ENCODE assay signal across 13 mouse cellular contexts in genomic region chr11:54920127-54920972, GRCm38 (mm10). TPM values are rescaled to one million over a fixed set of nuclear protein-coding genes. Genes with fewer than 3 reads are reported as not detected.
A peak's percentile ranks its signal among the peaks of the same experiment; 100 is the strongest.
DNase-seq lines count a peak whose midpoint lies in the region; ATAC-seq and TF ChIP-seq lines count a peak whose summit lies in the region.
"Had no signal": no experiment of that assay in that cellular context is flagged by ENCODE, and none has a peak within 500 bp of the region (broad histone marks: within the 10 kb centered on the region; RNA-seq: fewer than 3 reads in every experiment).

No protein-coding gene starts in this region.

- no peaks in the 10 kb centered on the region for H3K27me3 ChIP-seq in forebrain, embryonic 10.5 days (ENCODE audit: poor library complexity, severe bottlenecking)
- H3K27me3 ChIP-seq in forebrain, embryonic 15.5 days, result no peaks in the 10 kb centered on the region
- no peaks in the 10 kb centered on the region for H3K27me3 ChIP-seq in liver, embryonic 15.5 days
- no peaks in the 10 kb centered on the region for H3K27me3 ChIP-seq in kidney, embryonic 15.5 days
- H3K27me3 ChIP-seq in stomach, postnatal 0 days (ENCODE audit: control insufficient read depth, insufficient read depth, low read length), result no peaks in the 10 kb centered on the region
- H3K27me3 ChIP-seq: embryonic facial prominence, embryonic 13.5 days; midbrain, embryonic 13.5 days; neural tube, embryonic 13.5 days had no signal

- H3K36me3 ChIP-seq in forebrain, embryonic 10.5 days (replicated peaks), result peaks cover 51% of the 10 kb centered on the region
- peaks cover 19% of the 10 kb centered on the region for H3K36me3 ChIP-seq in forebrain, embryonic 15.5 days
- peaks cover 46% of the 10 kb centered on the region for H3K36me3 ChIP-seq in liver, embryonic 15.5 days (replicated peaks)
- H3K36me3 ChIP-seq in kidney, embryonic 15.5 days, result peaks cover 85% of the 10 kb centered on the region
- peaks cover 46% of the 10 kb centered on the region for H3K36me3 ChIP-seq in stomach, postnatal 0 days (ENCODE audit: control insufficient read depth, insufficient read depth, low read length)

- peaks cover 12% of the 10 kb centered on the region for H3K4me1 ChIP-seq in forebrain, embryonic 10.5 days
- H3K4me1 ChIP-seq in forebrain, embryonic 15.5 days, result no peaks in the 10 kb centered on the region
- H3K4me1 ChIP-seq in liver, embryonic 15.5 days (replicated peaks), result peaks cover 16% of the 10 kb centered on the region
- H3K4me1 ChIP-seq in kidney, embryonic 15.5 days, result peaks cover 19% of the 10 kb centered on the region
- no peaks in the 10 kb centered on the region for H3K4me1 ChIP-seq in stomach, postnatal 0 days (replicated peaks; ENCODE audit: control insufficient read depth, insufficient read depth)
- H3K4me1 ChIP-seq: embryonic facial prominence, embryonic 13.5 days; midbrain, embryonic 13.5 days; neural tube, embryonic 13.5 days had no signal

- DNase-seq in forebrain, embryonic 10.5 days (ENCODE audit: extremely low spot score, low spot score), result no peak
- no peak for DNase-seq in liver
- DNase-seq in stomach, postnatal 0 days (ENCODE audit: low spot score), result no peak
- no peak for DNase-seq in adrenal gland, postnatal 25 days
- DNase-seq in lung, adult 18-20 months, result no peak
- DNase-seq: cerebellum, adult 11-12 months had no signal

- H3K4me3 ChIP-seq in forebrain, embryonic 10.5 days, result no peak overlapping the region
- no peak overlapping the region for H3K4me3 ChIP-seq in forebrain, embryonic 15.5 days
- no peak overlapping the region for H3K4me3 ChIP-seq in liver, embryonic 15.5 days (replicated peaks)
- H3K4me3 ChIP-seq in kidney, embryonic 15.5 days (replicated peaks), result no peak overlapping the region
- no peak overlapping the region for H3K4me3 ChIP-seq in stomach, postnatal 0 days (ENCODE audit: low read depth, low read length)
- H3K4me3 ChIP-seq: embryonic facial prominence, embryonic 13.5 days; midbrain, embryonic 13.5 days; neural tube, embryonic 13.5 days had no signal

- H3K27ac ChIP-seq in forebrain, embryonic 10.5 days, result 0 out of 2 replicates have a peak overlapping the region, but pooled peaks have one; percentile 20
- no peak overlapping the region for H3K27ac ChIP-seq in forebrain, embryonic 15.5 days (replicated peaks)
- 0 out of 2 replicates have a peak overlapping the region, but pooled peaks have one; percentile 15 for H3K27ac ChIP-seq in liver, embryonic 15.5 days (replicated peaks)
- no peak overlapping the region for H3K27ac ChIP-seq in kidney, embryonic 15.5 days
- H3K27ac ChIP-seq in stomach, postnatal 0 days (replicated peaks), result 0 out of 2 replicates have a peak overlapping the region, but pooled peaks have one; percentile 18
- H3K27ac ChIP-seq: embryonic facial prominence, embryonic 13.5 days; midbrain, embryonic 13.5 days; neural tube, embryonic 13.5 days had no signal

- 79% methylated on average over 11 of the region's 11 CpGs for WGBS in forebrain, embryonic 10.5 days
- WGBS in forebrain, embryonic 15.5 days, result 83% methylated on average over 11 of the region's 11 CpGs
- 74% methylated on average over 11 of the region's 11 CpGs for WGBS in liver, embryonic 15.5 days (ENCODE audit: insufficient replicate concordance)
- 61% methylated on average over 11 of the region's 11 CpGs for WGBS in kidney, embryonic 15.5 days
- WGBS in stomach, postnatal 0 days, result 58% methylated on average over 11 of the region's 11 CpGs

- no peak for ATAC-seq in forebrain, embryonic 15.5 days (replicated peaks)
- no peak for ATAC-seq in liver, embryonic 15.5 days (ENCODE audit: insufficient read depth)
- ATAC-seq in kidney, embryonic 15.5 days (replicated peaks; ENCODE audit: low FRiP score), result 0 out of 2 replicates have a peak, but pooled peaks have one; percentile 40
- ATAC-seq in stomach, postnatal 0 days (ENCODE audit: low FRiP score, low TSS enrichment), result no peak
- ATAC-seq: forebrain, embryonic 14.5 days; midbrain, embryonic 13.5 days had no signal

- no peak overlapping the region for H3K4me2 ChIP-seq in forebrain, embryonic 15.5 days (replicated peaks)
- H3K4me2 ChIP-seq in liver, embryonic 15.5 days, result peak overlapping the region; percentile 18
- H3K4me2 ChIP-seq in kidney, embryonic 15.5 days, result no peak overlapping the region
- no peak overlapping the region for H3K4me2 ChIP-seq in stomach, postnatal 0 days (replicated peaks; ENCODE audit: low read depth)
- H3K4me2 ChIP-seq: embryonic facial prominence, embryonic 13.5 days; midbrain, embryonic 13.5 days; neural tube, embryonic 13.5 days had no signal

- no peak for TF ChIP-seq EP300 in stomach, postnatal 0 days (optimal IDR thresholded peaks at IDR 0.05)

- no peak for TF ChIP-seq CTCF in stomach, postnatal 0 days (IDR thresholded peaks at IDR 0.05; ENCODE audit: low read depth)

- no peaks in the 10 kb centered on the region for H3K9me3 ChIP-seq in forebrain, embryonic 10.5 days
- H3K9me3 ChIP-seq in forebrain, embryonic 15.5 days, result no peaks in the 10 kb centered on the region
- no peaks in the 10 kb centered on the region for H3K9me3 ChIP-seq in liver, embryonic 15.5 days (replicated peaks)
- no peaks in the 10 kb centered on the region for H3K9me3 ChIP-seq in kidney, embryonic 15.5 days (replicated peaks)
- H3K9me3 ChIP-seq in stomach, postnatal 0 days (ENCODE audit: control insufficient read depth, low read length), result no peaks in the 10 kb centered on the region
- H3K9me3 ChIP-seq: embryonic facial prominence, embryonic 13.5 days; midbrain, embryonic 13.5 days; neural tube, embryonic 13.5 days had no signal

- H3K9ac ChIP-seq in forebrain, embryonic 15.5 days (replicated peaks), result no peak overlapping the region
- no peak overlapping the region for H3K9ac ChIP-seq in liver, embryonic 15.5 days
- no peak overlapping the region for H3K9ac ChIP-seq in kidney, embryonic 15.5 days
- no peak overlapping the region for H3K9ac ChIP-seq in stomach, postnatal 0 days (ENCODE audit: low read length)
- H3K9ac ChIP-seq: embryonic facial prominence, embryonic 13.5 days; midbrain, embryonic 13.5 days; neural tube, embryonic 13.5 days had no signal

RNA-seq across cellular contexts. Expression of gene Gpx3, which starts 18.1 kb away (rescaled TPM):
- 59.5 and 61.2 TPM in 2 replicates for polyA plus RNA-seq in forebrain, embryonic 10.5 days (2016; fragmentation: Nextera tagmentation; extraction: Ambion mirVana)
- polyA plus RNA-seq in forebrain, embryonic 15.5 days (2015; fragmentation: Nextera tagmentation; extraction: Ambion mirVana), result 17.0 and 17.2 TPM in 2 replicates
- 43.1 and 43.3 TPM in 2 replicates for polyA plus RNA-seq in liver, embryonic 15.5 days (2015; fragmentation: Nextera tagmentation; extraction: Ambion mirVana)
- 156 and 157 TPM in 2 replicates for polyA plus RNA-seq in kidney, embryonic 15.5 days (2015; fragmentation: Nextera tagmentation; extraction: Ambion mirVana)
- polyA plus RNA-seq in stomach, postnatal 0 days (2015; fragmentation: Nextera tagmentation; extraction: Ambion mirVana), result 185 and 206 TPM in 2 replicates
- 255 and 328 TPM in 2 replicates for total RNA-seq in adrenal gland, postnatal 25 days (2021)

RNA-seq across cellular contexts. Expression of gene Tnip1, which starts 42.4 kb away (rescaled TPM):
- 8.8 and 10.0 TPM in 2 replicates for polyA plus RNA-seq in forebrain, embryonic 10.5 days (2016; fragmentation: Nextera tagmentation; extraction: Ambion mirVana)
- polyA plus RNA-seq in forebrain, embryonic 15.5 days (2015; fragmentation: Nextera tagmentation; extraction: Ambion mirVana), result 11.3 and 13.2 TPM in 2 replicates
- 6.1 and 6.6 TPM in 2 replicates for polyA plus RNA-seq in liver, embryonic 15.5 days (2015; fragmentation: Nextera tagmentation; extraction: Ambion mirVana)
- 16.8 and 20.7 TPM in 2 replicates for polyA plus RNA-seq in kidney, embryonic 15.5 days (2015; fragmentation: Nextera tagmentation; extraction: Ambion mirVana)
- 14.7 and 15.5 TPM in 2 replicates for polyA plus RNA-seq in stomach, postnatal 0 days (2015; fragmentation: Nextera tagmentation; extraction: Ambion mirVana)
- 79.9 and 97.1 TPM in 2 replicates for total RNA-seq in adrenal gland, postnatal 25 days (2021)

RNA-seq across cellular contexts. Expression of gene Hint1, which starts 54.2 kb away (rescaled TPM):
- polyA plus RNA-seq in forebrain, embryonic 10.5 days (2016; fragmentation: Nextera tagmentation; extraction: Ambion mirVana), result 675 and 687 TPM in 2 replicates
- polyA plus RNA-seq in forebrain, embryonic 15.5 days (2015; fragmentation: Nextera tagmentation; extraction: Ambion mirVana), result 778 and 784 TPM in 2 replicates
- 305 and 377 TPM in 2 replicates for polyA plus RNA-seq in liver, embryonic 15.5 days (2015; fragmentation: Nextera tagmentation; extraction: Ambion mirVana)
- polyA plus RNA-seq in kidney, embryonic 15.5 days (2015; fragmentation: Nextera tagmentation; extraction: Ambion mirVana), result 683 and 778 TPM in 2 replicates
- polyA plus RNA-seq in stomach, postnatal 0 days (2015; fragmentation: Nextera tagmentation; extraction: Ambion mirVana), result 745 and 824 TPM in 2 replicates
- total RNA-seq in adrenal gland, postnatal 25 days (2021), result 386 and 405 TPM in 2 replicates

RNA-seq across cellular contexts. Expression of gene Lyrm7, which starts 59.6 kb away (rescaled TPM):
- polyA plus RNA-seq in forebrain, embryonic 10.5 days (2016; fragmentation: Nextera tagmentation; extraction: Ambion mirVana), result 4.1 and 8.0 TPM in 2 replicates
- polyA plus RNA-seq in forebrain, embryonic 15.5 days (2015; fragmentation: Nextera tagmentation; extraction: Ambion mirVana), result 12.9 and 13.9 TPM in 2 replicates
- 2.6 and 4.1 TPM in 2 replicates for polyA plus RNA-seq in liver, embryonic 15.5 days (2015; fragmentation: Nextera tagmentation; extraction: Ambion mirVana)
- 5.3 and 8.6 TPM in 2 replicates for polyA plus RNA-seq in kidney, embryonic 15.5 days (2015; fragmentation: Nextera tagmentation; extraction: Ambion mirVana)
- 4.5 and 4.8 TPM in 2 replicates for polyA plus RNA-seq in stomach, postnatal 0 days (2015; fragmentation: Nextera tagmentation; extraction: Ambion mirVana)
- total RNA-seq in adrenal gland, postnatal 25 days (2021), result 16.8 and 17.8 TPM in 2 replicates

Comparison
In these comparisons a context has a peak if more than half of its experiments do, and no peak if none do; other contexts are left out.
1. H3K27ac ChIP-seq: peak in forebrain, embryonic 10.5 days (single experiment), liver, embryonic 15.5 days (single experiment) and stomach, postnatal 0 days (single experiment); none in forebrain, embryonic 15.5 days (single experiment) and kidney, embryonic 15.5 days (single experiment).